Mouse (Mus musculus): ENCODE data around the gene B3galt4. TPM values are rescaled to one million over a fixed set of nuclear protein-coding genes. Genes with fewer than 3 reads are reported as not detected.
"Not testable (repeated sequence)": the region's sequence is repeated elsewhere in the genome, so short reads cannot be mapped to it uniquely, and the experiment has no call there.

B3galt4 gene
- total RNA-seq, 2 experiments from 2014 or later = 1.8 to 1.9 TPM

DNA sequence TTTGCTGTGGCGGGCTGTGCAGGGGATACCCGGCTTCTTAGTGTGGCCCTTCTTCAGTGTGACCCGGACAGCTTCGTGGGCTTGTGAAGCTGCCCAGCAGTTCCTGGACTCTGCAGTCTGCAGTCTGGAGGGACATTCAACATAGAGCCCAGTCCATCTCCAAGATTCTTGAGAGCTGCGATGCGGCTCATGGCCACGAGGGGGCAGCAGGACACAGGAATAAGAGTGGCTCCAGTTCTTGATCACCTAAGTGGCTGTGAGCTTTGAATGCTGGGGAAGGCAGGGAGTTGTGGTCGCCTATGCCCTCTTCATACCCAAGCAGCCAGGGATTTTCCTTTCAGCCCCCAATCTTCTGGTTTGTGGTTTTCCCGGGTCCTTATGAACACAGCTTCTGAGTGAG, 17.2 kb upstream of the B3galt4 start:
- no peak for DNase-seq

GRCm38 (mm10) chr17:33965846-33966550, 14.7 kb upstream of the B3galt4 start:
- no peak for DNase-seq

- DNase-seq = no peak
Observed at GRCm38 (mm10) chr17:33965082-33965845, 14.0 kb upstream of the B3galt4 start.

GRCm38 (mm10) chr17:33962876-33963275, 11.6 kb upstream of the B3galt4 start:
- no peak for DNase-seq

DNA sequence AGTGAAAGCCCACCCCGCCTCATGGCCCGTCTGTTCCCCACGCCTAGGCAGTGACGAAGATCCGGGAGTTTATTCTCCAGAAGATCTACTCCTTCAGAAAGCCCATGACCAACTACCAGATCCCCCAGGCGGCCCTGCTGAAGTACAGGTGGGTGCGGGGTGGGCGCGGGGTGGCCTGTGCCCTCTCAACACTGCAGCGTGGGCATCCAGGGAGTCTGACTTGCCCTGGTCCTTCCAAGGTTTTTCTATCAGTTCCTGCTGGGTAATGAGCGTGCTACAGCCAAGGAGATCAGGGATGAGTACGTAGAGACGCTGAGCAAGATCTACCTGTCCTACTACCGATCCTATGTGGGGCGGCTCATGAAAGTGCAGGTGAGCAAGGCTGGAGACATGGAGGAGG, 8.7 kb upstream of the B3galt4 start:
- no peak for DNase-seq

DNA sequence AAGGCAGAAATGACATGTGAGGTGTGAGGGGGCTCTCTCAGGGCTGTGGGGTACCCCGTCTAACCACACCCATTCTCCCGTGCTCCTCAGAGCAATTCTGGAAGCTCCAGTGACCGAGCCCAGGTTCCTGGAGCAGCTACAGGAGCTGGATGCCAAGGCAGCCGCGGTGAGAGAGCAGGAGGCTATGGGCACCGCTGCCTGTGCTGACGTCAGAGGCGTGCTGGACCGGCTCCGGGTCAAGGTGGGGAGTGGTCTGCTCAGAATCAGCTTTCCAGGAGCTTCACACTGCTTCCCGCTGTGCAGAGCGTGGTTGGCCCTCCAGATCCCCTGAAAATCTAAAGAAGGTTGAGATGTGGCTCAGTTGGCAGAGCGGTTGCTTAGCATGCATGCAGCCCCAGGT, 7.8 kb upstream of the B3galt4 start:
- no peak for DNase-seq

DNA sequence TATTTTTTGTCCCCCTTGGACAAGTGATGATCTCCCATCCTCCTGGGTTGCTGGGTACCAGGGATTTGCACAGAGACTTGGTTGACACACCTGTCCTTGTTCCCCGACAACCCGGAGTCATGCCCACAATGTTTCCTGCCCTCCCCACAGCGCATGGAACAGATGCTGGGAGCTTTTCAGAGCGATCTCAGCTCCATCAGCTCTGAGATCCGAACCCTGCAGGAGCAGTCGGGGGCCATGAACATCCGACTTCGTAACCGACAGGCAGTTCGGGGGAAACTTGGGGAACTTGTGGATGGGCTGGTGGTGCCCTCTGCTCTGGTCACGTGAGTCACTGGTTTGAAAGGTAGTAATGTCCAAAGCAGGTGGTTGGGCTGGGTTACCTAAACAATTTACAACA, 7.2 kb upstream of the B3galt4 start:
- DNase-seq = no peak

GRCm38 (mm10) chr17:33957493-33957892, 6.2 kb upstream of the B3galt4 start:
- DNase-seq = no peak

DNA sequence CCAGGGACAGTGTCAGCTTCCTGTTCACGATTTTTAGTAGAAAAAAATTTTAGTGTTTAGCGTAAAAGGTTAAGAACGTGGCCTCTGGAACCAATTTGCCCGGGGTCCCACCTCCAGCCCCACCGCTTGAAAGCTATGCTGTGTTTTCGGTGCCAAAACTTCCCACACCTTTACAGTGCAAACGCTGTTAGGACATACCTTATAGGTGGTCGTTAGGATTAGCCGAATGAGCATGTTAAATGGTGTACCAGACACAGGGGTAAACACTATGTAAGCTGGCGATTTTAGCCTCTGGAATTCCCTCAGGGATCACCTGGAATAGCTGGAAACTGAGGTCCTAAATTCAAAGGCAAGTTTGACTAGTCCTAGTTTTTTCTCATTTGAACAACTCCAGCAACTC, 5.0 kb upstream of the B3galt4 start:
- no peak for DNase-seq

GRCm38 (mm10) chr17:33955555-33956214, 4.4 kb upstream of the B3galt4 start, which contains the start of the genes Vps52 and Rps18:
Gene Vps52, plus strand, starts transcription at chr17:33955812.
Gene Rps18, minus strand, starts transcription at chr17:33956001.
- peak; percentile 95 for DNase-seq

GRCm38 (mm10) chr17:33954646-33955554, 3.6 kb upstream of the B3galt4 start:
- DNase-seq = no peak

DNA sequence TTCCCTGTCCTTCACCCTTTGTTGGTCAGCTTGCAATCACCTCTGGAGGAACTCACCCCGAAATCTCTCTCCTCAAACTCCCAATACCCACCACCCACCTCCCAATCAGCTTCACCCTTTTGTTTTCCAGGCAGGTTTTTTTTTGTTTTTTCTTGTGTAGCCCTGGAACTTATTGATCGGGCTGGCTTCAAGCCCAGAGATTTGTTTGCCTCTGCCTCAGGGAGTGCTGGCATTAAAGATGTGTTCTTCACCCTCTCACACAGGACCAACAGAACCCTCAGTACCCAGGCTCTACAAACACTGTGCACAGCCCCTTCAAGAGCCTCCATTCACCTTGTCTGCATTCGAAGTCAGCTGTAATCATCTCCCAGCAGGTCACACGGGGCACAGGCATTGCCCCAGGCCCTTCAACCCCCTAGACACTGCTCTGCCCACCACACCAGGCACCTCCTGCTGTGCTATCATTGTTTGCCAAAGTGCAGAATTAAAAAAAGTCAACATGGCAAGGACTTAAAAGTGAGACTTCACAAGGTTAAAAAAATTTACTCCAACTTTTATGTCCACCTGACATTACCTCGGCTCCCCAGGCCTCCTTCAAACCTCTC, 2.8 kb upstream of the B3galt4 start:
- DNase-seq = no peak

GRCm38 (mm10) chr17:33953310-33953709, 2.0 kb upstream of the B3galt4 start:
- DNase-seq = no peak

DNA sequence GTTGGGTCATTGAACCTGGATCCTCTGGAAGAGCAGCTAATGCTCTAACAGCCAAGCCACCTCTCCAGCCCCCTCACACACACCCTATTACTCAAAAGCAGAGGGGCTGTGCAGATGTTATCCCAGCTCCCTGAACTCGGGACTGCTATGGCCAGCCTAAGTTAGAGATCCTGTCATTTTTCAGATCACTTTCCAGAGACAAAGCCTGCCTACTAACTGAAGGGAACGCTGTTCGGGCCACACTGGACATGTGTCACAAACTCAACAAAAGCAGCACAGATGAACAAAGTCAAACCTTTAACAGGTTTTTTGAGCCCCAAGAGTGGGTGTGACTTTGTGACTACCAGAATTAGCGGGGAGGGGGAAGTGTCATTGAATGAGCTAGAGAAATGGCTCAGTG, 1.6 kb upstream of the B3galt4 start:
- DNase-seq = no peak

DNA sequence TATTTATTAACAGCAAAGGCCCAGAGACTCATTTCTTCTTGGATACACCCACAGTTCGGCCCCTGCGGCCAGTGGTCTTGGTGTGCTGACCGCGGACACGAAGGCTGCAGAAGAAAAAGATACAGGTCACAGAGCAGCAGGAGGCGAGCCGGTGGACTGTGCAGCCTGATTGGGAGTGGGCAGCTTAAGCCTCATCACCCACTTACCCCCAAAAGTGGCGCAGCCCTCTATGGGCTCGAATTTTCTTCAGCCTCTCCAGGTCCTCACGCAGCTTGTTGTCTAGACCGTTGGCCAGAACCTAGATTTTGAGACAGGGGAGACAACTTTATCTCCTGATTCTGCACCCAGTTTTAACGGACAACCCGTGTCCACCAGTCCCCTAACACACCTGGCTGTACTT, 727 bp upstream of the B3galt4 start:
- not testable (repeated sequence) for DNase-seq

DNA sequence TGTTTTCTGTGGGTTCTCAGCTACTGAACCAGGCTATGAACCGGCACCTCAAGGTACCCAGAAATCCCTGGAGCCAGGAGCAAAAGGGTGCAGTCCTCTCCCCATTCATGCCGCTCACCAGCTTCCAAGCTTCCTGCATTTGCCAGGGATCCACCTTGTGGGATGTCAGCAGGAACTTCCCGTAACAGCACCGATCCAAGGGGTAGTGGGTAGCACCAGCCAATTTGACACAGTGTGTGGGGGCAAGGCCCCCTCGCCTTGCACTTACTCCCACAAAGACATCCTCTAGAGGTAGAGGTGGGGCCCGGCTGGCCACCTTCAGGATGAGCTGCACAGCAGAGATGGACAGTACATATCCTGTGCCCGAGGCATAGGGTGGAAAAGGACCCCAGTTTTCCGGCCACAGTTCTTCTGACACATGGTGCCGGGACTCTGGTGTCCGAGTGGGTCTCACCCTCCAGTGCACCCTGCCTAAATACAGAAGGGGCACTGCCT, 1.1 kb downstream of the B3galt4 start:
- DNase-seq = no peak

GRCm38 (mm10) chr17:33948905-33949537, 2.3 kb downstream of the B3galt4 start:
- DNase-seq = no peak

GRCm38 (mm10) chr17:33948090-33948904, 3.0 kb downstream of the B3galt4 start:
- DNase-seq = no peak

DNA sequence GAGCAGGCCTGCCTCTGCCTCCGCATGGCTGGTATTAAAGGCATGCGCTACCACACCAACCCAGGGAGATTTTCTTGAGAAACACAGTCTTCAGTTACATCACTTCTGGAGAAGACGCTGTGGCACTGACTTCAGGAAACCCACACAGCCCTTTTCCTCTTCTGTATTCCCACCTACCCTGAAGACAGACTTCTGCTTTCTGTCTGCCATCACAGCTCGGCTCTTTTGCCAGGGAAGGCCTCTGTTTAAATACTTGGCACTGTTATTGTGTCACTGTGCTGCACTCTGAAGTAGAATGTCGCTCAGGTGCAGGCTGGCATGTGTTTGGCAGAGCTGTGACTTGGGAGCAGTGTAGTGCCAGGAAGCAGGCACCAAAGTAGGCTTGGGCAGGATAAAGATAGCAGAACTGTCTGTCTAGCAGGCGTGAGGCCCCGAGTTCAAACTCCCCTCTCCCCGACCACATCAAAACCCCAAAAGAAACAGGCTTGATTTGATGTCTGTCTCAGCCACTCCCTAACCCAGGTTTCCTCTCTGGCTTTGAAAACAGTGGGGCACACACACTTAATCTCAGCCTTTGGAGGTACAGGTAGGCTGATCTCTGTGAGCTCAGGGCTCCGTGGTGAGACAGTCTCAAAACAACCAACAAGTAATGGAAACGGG, 3.7 kb downstream of the B3galt4 start:
- DNase-seq = no peak
